Mouse (Mus musculus) left cerebral cortex, postnatal 10 days (tissue): ENCODE measurements at regions not wholly inside any gene's neighbourhood (a gene's known extent, or its start where the extent isn't known, plus 50 kb on each side); places are given as distances from the start of the nearest gene placed in this dataset.

Experiments
- DNase-seq, 2 experiments: peaks; one replicate each; pipeline ENCODE4 v3.0.0; 2021 to 2022; ENCODE audit warnings: low spot score in 2 of 2, mixed read lengths in 1 of 2; ENCODE audit errors: extremely low spot score in 1 of 2
- intact Hi-C: fragments of 180-260 bp; cut with DNase I; formaldehyde crosslinking; loops from one replicate; pipeline ENCODE4 v1.15.1; 2025

DNA sequence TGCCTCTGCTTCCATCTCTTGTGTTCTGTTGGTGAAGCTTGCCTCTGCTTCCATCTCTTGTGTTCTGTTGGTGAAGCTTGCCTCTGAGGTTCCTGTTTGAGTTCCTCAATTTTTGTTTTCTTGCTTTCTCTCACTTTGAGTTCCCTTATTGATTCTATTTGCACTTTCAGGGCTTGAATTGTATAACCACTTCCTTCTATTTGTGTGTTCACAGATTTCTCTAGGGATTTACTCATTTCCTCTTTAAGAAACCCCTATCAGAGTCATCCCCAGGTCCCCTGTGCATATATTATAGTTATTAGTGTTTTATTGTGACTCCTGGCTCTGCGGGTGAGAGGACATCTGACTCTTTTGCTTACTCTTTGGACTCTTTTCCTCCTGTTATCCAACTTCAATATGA is 144.2 kb upstream of the Dpt start:
- DNase-seq = no peak
- intact Hi-C loops = no loop called here

DNA sequence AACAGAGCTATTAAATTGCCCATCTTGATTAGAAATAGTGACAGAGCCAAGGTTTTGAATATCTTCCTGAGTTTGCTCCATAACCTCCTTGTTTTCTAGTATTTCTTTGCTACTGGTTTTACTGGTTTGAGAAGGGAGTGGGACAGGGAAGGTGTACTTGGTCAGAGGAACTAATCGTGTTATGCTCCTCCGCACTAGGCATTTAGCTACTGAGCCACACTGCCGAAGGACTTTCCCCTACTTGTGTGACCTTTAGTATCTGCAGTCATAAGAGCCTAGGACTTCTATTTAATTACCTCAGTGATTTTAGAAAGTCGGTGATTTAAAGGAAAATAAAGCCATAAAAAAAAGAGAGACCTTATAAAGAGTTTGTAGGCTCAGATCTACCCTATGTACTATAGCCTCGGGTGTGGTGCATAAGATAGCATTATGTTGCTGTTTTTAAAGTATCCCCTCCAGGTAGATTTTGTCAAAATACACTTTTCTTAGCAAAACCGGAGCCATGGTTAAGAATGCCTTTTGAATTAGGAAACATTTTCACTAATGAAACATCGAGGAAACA is 158.5 kb upstream of the Dpt start:
- no peak for DNase-seq
- intact Hi-C loops = no loop called here

DNA sequence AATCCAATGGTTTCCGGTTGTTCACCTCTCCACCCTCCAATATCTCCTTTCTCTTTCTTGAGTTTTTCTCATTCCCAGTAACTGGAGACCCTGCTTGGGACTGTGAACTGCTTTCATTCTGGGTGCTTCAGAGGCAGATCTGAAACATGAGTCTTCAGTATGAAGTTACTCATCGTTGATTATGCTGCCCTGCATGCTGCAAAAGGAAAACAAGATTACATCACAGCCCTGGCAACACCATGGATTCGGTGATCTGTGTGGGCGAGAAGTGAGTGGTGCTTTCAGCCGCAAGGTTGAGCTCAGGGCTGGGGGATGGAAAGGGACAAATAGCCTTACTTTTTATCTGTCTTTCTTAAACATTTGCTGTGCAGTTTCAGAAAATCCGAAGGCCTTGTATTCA is 164.8 kb upstream of the Dpt start:
- DNase-seq = no peak

DNA sequence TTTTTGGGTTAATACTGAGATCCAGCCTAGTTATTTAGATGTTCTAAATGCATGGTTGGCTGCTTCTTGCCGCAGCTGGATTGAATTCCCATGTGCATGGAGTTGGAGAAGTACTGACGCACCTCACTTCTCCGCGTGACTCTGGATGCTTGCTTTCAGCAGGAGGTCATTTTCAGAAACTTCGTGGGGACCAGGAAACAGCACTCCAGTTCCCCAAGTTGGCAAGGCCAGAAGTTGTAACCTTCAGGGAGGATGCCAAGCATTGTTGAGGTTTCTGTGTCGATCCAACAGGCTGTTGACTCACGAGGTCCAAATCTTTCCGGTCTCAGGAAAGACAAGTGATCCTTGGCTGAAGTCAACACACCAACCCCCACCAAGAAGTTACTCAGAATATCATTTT is 167.6 kb upstream of the Dpt start:
- DNase-seq = no peak
- intact Hi-C loops = no loop called here

More for the DNA sequence above, 164.8 kb upstream of the Dpt start:
- intact Hi-C loops = no loop called here

DNA sequence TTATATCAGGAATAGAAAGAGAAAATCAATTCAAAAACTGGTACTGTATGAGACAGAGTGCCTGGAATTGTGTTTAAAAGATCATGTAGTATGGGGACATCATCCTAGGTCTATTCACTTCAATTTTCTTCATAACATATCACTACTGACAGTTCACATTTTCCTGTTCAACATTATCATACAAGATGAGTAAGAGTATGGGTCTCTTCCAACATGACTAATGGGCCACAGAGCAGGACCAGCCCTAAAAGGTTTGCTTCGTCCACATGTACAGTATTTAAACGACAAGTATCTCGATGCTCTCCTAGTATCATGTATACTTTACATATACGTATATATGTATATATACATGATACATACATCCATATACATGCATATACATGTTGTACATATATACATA is 164.8 kb upstream of the Atp1b1 start:
- DNase-seq = no peak
- intact Hi-C loops = no loop called here

DNA sequence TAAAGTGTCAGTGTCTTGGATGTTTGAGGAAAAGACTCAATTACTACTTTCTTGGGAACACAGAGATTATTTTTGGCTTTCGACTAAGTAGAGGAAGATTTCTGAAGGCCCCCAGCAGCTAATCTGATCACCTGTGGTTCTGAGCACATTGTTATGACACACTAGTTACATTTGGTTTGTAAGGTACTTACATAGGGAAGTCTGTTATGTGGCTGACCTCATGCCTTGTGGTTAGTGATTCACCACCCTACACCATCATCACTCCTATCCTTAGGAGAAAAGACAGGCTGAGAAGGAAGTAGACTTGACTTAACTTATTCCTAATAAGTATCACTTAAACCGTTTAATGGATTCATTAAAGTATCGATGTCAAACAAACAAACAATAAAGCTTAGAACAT is 164.3 kb upstream of the Atp1b1 start:
- no peak for DNase-seq
- intact Hi-C loops = no loop called here

DNA sequence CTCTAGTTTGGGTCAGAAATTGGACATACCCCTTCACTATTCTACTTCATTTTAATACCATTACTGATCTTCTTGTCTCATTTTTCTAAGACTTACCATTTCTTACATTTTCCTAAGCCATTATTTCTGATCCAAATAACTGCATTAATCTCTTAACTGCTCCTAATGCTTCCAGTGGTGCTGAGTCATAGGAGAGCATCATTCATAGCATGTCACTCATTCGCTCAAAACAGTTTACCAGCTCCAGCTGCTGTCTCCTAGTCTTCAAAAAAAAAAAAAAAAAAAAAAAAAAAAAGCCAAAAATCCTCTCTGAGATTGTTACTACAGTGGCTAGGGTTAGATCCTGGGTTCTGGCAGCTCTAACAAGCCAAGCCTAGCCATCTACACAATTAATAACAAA is 162.0 kb upstream of the Atp1b1 start:
- DNase-seq = no peak
- intact Hi-C loops = no loop called here

DNA sequence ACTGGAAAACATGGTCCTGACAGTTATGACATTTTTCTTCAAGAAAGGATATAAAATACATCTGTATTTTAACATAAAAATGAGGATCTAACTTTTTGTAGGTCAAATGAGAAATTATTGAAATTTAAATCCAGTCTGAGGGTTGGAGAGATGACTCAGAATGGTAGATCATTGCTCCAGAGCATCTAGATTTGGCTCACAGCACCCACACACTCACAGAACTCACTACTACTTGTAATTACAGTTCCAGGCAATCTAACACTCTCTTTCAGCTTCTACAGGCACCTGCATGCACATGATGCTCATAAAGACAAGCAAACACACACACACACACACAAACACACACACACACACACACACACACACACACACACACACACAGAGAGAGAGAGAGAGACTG is 159.7 kb upstream of the Atp1b1 start:
- intact Hi-C loops = no loop called here
- no peak for DNase-seq

DNA sequence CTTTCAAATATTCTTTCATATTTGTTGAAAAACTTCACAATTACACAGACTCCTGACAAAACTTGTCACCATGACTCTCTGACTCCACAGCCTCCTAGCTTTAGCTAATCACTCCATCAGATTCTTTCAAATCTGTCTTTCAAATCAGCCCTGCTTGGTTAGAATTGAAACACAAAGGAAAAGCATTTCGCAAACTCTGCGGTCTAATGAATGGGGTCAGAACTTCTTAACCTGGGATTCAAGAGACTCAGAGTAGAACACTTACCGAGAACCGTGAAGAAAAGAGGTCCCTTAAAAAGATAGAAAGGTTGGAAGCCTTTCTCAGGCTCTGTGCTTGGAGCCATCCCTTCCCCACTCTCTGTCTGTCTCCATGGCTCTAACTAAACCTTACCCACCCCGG is 148.9 kb upstream of the Atp1b1 start:
- no peak for DNase-seq
- intact Hi-C loops = no loop called here

DNA sequence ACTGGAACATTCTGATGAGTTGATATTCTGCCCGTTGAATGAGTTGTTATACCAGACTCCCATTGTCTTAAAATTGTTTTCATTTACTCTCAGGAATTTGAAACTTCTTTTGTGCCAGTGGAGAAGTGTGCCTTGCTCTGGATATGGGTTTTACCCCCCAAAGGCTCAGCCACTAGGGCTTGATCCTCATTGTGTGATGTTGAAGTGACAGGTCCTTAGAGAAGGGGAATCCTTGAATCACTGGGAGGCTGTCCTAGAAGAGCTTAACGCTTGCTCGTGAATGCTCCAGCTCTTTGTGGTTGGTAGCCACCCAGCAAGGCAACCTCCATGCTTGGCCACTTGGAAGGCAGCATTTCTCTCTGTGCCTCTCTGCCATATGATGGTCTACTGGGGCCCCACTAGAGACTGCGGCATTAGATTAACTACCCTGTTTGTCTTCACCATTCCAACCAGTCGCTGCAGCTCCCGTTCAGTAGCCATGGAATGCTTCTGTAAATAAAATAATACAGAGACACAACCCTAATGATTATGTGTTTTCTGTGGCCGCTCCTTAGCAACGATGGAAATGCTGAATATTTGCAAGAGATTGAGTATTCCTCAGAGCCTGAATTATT is 148.1 kb upstream of the Atp1b1 start:
- DNase-seq = no peak
- intact Hi-C loops = no loop called here

DNA sequence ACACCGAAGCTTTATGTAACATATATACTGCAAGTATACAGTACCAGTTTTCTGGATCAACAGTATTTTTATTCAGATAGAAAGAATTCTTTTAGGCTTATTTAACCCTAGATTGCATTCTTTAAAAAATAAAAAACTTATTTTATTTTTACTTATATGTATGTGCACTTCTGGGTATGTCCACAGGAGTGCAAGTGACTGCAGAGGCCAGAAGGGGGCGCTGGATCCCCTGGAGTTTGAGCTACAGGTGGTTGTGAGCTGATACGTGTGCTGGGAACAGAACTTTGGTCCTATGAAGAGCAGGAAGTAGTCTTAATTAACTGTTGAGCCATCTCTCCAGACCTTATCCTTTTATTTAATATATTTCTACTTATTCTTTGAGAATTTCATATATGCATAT is 145.3 kb upstream of the Atp1b1 start:
- intact Hi-C loops = no loop called here
- no peak for DNase-seq

DNA sequence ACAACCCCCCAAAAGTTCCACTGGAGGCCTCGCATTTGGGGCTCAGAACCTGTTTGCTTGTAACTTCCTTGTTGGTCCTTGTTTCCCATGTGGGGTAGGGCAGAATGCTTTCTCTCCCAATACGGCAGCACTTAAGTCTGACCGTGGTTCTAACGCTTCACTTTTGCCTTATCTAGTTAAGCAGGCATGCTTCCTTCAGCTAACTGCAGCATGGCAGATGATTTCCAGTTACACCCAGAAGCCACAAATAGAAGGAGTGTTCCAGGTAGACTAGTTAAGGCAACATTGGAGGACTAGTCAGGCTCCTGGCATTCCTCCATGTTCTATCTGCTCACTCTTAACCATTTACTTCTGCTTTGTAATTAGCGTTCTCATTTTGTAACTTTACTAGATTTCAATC is 144.4 kb upstream of the Atp1b1 start:
- no peak for DNase-seq
- intact Hi-C loops = no loop called here

DNA sequence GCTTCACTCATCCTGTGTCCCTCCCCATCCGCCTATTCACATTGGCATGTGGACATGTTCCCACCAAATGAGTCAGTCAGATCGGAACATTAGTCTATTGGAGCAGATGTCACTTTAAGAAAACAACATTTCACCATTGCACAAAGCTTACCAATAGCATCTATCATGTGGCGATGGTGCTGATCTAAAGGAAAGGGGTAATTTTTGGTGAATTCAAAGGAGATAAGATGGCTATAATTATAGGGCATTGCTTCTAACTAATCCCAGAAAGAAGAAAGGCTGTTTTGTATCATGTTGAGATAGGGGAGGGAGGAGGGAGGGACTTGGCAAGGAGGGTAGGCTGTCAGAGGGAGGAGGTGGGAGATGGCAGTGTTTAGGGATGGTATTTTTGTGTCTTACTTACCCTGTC is 132.1 kb upstream of the Atp1b1 start:
- intact Hi-C loops = no loop called here

DNA sequence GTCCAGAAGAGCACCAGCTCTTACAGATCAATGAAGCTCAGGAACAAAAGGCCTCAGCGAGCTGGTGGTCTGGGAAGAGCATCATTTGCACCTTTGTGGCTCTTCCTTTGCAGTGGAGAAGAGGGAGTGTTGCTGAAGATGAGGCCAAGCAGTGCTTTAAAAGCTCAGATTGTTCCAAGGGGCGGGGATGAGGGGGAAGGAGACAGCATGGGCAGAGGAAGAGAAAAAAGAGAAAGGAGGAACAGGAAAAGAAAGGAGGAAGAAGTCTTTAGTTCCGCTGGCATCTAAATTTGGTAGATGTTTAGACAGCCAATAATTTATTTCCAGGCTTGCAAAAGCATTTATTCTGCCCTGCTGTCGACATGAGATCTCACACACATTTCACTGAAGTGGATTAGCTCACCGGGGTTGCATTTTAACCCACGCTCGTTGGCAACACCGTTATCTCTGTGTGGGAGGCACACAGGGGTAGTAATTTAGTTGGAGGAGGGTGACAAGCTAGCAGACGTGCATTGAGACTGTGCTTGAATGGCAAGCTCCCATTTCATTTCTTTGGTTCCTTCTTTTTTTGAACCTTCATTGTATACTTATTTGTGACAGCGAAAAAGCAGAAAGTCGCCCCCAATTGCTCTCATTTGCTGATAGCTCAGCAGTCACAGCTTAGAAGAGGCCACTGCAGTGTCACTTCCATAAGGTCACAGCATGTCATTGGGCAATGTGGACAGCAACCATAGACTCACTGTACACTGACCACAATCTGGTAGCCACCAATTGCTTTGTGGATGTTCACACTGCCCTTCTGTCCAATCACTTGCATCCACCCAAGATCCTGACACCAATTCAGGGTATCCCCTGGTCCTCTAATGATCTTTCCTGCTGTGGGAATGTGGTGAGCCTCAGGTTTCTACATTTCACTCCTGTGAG is 128.2 kb upstream of the Atp1b1 start:
- intact Hi-C loops = loop anchor here (10.0 kb wide), 1 partner anchor 308 kb away; no protein-coding TSS in a partner anchor
- peak; percentile 35 to 64 for DNase-seq

More for the DNA sequence above, 132.1 kb upstream of the Atp1b1 start:
- DNase-seq = peak in 1 of 2 experiments; percentile 13

DNA sequence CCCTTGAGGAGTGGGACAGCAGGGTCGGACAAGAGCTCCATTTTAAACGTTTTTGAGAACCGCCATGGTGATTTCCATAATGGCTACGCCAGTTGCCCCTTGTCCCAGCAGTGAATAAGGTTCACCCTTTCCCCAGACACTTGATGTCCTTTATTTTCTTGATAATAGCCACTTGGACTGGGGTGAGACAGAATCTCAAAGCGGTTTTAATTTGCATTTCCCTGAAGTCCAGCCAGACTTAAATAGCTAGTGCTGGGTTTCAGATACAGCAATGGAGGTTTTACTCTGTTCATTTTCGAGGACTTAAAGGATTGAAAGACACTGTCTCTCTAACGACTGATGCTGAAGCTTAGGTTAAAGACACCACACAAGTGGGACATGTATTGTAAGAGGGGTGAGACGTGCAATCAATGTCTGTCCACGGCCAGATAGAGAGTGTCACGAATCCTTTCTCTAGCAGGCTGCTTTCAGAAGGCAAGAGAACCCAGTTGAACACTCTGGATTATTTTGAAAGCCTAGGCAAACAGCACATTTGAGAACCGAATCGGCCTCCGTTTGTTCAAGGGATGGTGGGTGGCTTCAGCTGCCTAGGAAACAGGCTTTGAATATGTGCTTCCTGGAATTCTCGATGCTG is 118.8 kb upstream of the Atp1b1 start:
- peak in 1 of 2 experiments; percentile 77 for DNase-seq
- intact Hi-C loops = loop anchor here (5.0 kb wide), 1 partner anchor 120 kb away; the partner anchor contains the start of gene Atp1b1

DNA sequence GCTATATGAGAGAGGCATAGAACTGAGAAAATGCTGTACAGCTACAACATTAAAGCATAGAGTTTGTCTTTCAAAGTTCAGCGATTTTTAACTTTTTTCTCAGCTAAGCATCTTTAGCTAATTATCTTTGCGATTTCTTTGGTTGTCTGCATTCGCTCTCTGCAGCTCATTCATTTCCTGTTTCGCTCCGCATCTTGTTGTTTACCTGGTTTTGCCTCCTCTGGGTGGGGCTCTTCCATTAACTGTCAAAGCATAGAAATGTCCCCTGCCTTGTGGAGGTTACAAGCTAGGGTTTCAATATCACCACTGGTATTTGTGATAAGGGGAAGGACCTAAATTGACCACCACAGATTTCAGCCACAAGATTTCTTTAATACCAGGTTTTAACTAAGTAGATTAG is 115.5 kb upstream of the Atp1b1 start:
- intact Hi-C loops = no loop called here
- DNase-seq = no peak

DNA sequence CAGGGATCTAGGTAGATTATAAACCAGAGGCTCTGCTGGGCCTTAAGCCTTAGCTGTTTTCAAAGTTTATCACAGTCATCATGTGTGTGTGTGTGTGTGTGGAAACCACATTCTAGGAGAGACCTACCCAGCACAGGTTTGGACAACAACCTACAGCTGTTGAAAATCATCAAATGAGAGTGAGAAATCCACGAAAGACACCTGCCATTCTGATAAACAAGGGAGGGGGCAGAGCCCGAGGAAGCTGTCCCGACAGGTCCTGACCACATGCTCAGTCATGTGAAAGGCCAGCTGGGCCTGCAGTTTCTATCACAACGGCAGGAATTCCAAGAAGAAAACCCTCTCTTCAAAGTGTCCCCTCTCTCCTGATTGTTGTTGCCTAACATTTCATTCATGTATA is 114.0 kb upstream of the Atp1b1 start:
- DNase-seq = no peak
- intact Hi-C loops = no loop called here

DNA sequence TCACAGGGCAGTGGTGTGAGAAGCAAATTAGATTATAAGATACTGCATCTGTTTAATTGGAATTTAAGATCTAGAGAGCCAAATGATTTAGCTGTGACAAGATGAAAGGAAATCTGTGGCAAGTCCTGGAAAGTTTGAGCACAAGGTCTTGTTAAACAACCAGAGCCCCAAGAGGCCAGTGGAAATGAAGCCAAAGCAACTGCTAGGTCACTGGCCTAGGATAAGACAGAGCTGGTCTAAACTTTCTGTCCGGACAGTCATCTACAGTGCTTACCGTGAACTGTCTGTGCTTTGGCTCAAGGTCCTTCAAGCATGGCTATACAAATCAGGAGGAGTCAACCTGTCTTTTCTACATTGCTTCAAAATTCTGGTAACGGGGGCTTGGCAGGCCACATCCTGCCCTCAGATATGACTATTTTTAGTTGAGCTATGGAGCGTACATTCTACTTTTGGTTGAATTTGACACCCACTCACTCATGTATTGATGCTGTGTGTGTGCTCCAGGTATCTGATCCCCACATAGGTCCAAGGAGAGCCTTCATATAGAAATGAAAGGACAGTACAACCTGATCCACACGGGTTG is 113.4 kb upstream of the Atp1b1 start:
- DNase-seq = no peak
- intact Hi-C loops = no loop called here

DNA sequence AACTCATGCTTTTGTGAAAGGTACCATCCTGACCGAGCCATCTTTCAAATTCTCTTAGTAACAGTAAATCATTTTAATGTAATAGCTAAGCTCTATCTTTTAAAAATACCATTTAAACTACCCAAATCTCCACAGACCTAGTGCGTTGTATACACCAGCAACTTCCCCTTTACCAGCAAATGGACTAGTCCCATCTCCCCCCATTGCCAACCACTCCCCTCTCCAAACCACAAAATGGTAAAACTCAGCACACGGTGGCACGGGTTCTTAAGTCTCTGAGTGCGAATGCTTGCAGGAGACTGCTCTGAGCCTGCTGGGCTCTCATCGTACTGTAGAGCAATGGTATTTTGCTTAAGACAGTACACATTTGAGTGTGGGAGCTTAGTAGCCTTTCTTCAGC is 106.7 kb upstream of the Atp1b1 start:
- no peak for DNase-seq
- intact Hi-C loops = no loop called here
